Mouse (Mus musculus) yolk sac, embryonic 10.5 days (tissue): Measurements from ENCODE around the gene Spry2.

ENCODE experiments used
- DNase-seq: peaks from one replicate; pipeline ENCODE4 v3.0.0-alpha.2; 2017; ENCODE audit warnings: low spot score

The Spry2 gene

DNA sequence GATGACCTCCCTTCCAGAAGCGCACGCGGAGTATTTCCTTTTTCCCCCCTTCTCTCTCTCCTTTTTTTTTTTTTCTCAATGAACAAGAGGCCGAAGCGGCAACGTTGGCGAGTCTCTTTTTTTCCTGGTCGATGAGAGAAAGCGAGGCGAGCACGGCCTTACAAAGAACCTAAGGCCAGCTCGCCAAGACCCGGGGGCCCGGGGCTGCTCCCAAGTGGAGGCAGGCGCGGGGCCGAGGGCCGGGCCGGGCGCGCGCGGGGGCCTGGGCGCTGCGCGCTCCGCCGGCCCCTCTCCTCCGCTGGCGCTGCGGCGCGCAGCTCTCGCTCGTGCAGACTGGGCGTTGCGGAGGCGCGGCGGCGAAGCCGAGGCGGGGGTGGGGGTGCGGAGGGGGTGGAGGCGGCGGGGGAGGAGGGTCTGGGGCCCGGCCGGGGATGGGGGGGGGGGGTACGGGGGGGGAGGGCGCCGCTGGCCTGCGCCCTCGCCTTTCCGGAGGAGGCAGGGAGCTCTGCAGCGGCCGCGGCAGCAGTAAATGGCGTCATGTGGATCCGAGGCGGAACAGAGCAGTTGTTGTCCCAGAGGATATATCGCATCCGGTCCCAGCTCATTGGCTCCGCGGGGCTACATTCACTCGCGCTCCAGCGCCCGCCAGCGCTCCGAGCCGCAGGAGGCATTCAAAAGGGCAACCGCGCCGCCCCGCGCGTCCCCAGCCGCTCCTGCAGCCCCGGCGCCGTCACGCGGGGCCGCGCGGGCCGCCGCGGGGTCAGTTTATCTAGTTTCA, at the start of gene Spry2:
Spry2 (minus strand) TSS at position 29 of the 778 bp plus-strand sequence.
- peak; percentile 93 for DNase-seq

DNA sequence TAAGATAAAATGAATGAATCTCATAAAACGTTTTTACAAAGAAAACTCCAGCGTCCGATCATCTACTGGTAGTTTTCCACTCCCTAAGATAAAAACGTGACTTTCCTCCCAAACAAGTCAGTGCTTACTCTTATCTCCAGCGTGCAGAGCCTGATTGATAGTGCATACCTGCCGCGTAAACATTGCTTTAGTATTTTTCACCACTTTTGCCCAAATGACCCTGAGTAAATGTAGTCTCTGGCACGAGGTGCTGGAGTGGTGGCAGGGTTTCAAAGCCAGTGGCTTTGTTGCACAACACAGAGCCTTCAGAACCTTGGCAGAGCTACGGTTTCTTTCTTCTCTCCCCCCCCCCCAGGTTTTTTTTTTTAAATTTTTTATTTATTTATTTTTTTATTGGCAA, 44.7 kb upstream of the Spry2 start:
- DNase-seq, result no peak

GRCm38 (mm10) chr14:105926726-105927125, 30.1 kb upstream of the Spry2 start:
- DNase-seq, result no peak

DNA sequence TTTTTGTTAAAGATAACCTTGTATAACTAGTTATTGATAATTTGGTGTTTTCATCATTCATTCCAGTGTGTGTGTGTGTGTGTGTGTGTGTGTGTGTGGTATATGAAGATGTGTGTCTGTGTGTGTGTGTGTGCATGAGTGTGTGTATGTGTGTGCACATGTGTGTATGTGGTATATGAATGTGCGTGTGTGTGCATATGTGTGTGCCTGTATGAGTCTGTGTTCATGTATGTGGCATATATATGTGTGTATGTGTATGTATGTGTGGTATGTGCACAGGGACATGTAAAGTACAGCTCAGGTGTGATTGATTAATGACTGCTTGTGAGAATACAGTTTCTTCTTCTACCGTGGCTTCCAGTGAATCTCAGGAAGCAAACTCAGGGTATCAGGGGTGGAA, 28.7 kb upstream of the Spry2 start:
- no peak for DNase-seq

GRCm38 (mm10) chr14:105924712-105925111, 28.1 kb upstream of the Spry2 start:
- DNase-seq, result no peak

DNA sequence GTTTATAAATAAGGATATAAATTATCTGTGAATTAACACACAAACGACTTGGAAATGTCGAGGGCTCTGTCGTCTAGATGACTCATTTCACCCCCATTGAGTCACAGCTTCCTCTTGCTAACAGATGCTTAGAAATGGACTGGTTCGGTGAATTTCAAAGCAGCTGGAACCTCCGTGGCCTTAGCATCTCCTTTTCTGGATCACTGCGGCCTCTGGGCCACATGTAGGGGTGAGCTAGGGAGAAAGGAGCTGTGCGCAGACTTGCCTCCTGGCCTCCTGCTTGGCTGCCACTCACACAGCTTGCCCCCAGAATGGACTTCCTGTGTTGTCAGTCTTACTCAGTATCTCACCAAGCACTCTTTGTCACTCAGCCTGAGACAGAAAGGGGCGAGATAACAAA, 26.3 kb upstream of the Spry2 start:
- peak; percentile 44 for DNase-seq

DNA sequence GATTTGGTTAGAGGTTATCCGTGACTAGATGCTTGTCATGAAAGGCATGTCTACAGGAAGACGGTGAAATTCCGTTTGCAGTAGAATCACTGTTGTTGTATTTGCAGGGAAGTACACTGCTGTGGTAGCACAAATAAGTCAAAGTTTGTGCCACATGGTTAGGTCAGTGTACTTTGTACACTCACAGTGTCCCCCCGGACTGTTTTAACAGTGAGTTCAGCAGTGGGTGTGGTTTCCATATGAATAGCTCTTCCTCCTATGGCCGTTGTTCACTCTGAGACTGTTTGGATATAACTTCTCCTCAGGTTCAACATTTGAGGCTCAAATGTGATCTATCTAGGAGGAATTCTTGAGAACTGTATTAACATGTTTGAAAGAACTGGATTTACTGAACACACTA, 25.8 kb upstream of the Spry2 start:
- DNase-seq, result peak; percentile 33

DNA sequence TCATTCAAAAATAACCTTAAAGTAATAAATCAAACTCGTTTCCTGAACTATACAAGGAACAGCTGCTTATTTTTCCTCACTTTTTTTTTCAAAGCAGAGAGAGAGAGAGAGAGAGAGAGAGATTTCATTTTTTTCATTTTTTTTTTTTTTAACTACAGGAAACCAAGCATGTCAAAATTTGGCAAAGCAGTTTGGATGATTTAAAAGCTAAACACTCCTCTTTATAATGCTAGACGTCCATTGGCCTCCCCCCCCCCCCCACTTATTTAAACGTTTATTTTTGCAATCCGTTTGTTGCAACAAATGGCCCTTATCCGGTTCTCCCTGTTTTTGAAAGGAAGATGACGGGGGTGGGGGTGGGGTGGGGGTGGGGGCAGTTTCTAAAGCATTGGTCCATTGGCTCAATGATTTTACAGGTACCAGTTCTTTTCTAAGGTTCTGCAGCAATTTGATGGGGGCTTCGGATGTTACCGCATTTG, 24.6 kb upstream of the Spry2 start:
- no peak for DNase-seq

- DNase-seq, result no peak
These were observed 24.0 kb upstream of the Spry2 start for GRCm38 (mm10) chr14:105920395-105921216.

DNA sequence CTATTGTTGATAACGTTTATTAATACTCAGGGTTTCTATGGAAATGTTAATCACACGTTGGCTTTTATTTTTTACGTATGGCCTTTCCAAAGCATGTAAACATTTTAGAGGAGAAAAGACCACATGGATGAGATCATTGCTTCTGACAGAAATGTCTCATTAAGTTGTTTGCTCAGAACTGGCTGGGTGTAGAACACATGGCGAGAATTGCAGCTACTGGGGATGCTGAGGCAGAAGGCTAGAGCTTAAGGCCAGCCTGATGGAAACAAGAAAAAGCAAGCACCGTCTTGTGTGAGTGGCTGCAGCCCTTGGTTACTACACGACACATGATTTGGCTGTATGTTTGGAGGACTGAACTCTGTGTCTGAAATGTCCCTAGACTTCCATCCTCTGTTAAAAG, 10.6 kb upstream of the Spry2 start:
- no peak for DNase-seq

DNA sequence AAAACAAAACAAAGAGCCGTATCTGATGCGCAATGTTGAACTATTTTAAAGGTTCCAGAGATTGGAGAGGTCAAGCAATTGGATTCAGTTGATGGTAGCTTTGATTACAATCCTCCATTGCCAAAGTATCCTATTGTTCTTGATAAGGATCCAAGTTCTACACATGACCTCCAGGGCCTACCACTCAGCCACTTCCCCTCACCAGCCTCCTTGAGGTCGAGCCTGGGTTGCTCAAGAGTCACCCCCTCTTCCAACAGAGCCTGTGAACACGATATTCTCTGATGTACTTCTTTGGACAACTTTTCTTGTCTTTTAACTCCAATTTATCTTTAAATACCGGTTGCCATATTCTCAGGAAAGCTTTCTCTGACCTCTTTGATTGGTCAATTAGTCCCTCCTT, 9.3 kb upstream of the Spry2 start:
- DNase-seq, result no peak

- DNase-seq, result no peak
These were observed 8.9 kb upstream of the Spry2 start for GRCm38 (mm10) chr14:105905509-105905908.

DNA sequence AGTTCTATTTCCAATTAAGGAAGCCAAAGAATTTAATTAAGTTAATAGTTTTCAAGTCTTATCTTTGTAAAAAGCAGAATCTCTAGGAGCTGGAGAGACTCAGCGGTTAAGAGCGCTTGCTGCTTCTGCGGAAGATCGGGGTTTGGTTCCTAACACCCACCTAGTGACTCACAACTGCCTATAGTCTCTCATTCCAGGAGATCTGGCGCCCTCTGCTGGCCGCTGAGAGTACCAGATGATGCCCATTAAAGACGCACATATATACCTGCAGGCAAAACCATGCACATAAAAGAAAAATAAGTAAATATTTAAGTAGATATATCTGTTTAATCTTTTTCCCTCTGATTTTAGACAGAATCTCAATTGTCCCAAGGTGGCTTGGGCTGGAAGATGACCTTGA, 6.2 kb upstream of the Spry2 start:
- DNase-seq, result no peak

DNA sequence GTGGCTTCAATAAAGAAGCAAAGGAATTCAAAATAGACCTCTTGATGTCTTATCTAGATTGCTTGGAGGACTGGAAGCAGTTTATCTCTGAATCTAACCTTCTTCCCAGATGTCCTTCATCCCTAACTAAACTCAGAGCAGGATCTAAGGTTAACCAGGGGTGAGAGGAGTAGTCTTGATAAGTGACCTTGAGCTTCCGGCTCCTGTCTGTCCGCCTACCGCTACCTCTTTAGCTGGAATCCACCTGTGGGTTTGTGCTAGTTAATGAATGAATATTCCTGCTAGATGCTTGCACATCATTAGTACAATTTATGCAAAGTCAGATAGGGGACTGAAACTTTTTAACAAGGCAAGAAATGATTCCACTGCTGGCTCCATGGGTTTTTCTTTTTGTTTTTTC, 4.2 kb upstream of the Spry2 start:
- peak; percentile 32 for DNase-seq

DNA sequence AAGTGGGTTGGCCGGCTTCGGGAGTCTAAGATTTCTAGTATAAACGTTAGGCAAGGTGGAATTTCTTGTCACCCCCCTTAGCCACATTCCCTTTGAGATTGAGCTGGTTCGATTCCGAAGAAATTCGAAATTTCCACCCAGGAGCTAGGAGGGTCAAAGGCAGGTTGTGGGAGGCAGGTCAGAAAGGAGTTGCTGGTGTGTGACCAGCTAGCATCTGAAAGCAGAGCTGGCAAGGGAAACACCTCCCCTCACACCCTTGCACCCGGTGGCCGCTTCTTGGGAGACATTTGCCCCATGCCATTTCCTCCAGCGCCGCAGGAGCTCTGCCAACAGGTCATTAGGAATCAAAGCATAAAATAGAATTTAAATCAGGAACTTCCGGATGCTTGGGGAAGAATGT, 2.5 kb upstream of the Spry2 start:
- DNase-seq, result no peak

GRCm38 (mm10) chr14:105898266-105899111, 1.9 kb upstream of the Spry2 start:
- DNase-seq, result peak; percentile 74

- no peak for DNase-seq
These were observed 1.0 kb upstream of the Spry2 start for GRCm38 (mm10) chr14:105897569-105898101.

- peak; percentile 53 for DNase-seq
These were observed 513 bp downstream of the Spry2 start for GRCm38 (mm10) chr14:105895961-105896651.

DNA sequence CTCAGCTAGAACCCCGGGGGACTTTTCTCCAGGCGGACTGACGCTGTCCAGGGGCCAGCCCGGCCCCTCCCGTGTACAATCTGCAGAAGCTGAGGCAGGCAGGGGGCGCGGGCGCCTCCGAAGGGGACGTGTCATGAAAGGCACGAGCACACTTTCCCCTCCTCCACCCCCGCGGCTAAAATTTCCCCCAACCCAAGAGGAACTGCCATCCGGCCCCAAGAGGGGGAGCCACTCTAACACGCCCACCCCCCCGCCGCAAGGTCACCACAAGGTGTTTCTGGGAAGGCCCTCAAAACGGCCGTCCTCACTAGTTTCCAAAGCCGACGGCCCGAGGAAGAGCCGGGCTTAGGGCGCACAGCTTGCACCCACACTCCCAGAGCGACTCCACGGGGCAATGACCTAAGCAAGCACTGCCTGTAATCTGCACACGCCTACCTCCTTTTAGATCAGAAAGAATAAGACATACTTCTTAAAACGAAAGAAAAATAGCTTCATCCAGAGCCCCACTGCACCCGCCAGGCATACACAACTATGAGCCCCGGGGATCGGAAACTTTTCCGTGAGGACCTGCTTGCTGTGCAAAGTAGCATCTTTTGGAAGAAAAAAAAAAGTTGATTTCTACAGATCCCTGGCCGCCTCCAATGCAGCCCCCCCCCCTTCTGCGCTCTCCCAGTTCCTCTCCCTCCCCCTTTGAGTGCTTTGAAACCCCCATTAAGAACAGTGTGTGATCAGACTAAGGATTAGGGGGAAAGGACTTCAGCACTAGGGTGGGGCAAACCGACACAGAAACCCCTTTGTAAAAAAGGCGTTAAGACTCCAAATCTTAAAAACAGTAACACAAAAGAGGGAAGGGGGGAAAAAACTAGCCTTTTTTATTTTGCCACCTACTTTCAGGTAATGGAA, 1.4 kb downstream of the Spry2 start:
- peak; percentile 67 for DNase-seq

DNA sequence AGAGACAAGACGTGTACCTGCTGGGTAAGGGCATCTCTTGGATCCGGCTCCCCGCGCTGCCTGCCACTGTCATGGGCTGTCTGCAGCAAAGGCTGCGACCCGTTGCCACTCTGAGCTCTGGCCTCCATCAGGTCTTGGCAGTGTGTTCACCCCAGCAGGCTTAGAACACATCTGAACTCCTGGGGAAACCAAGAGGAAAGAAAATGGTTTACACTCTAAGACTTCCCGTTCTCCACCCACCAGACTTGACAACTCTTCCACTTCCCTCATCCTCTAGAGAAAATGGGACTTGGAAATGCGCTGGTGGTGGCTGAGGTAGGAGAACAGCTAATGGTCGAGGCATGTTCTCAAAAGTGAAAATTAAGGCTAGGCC, 3.0 kb downstream of the Spry2 start:
- no peak for DNase-seq
